Mouse (Mus musculus) brown adipose tissue, adult 24 weeks (tissue): Measurements from ENCODE around the gene Pnrc2. TPM values are rescaled to one million over a fixed set of nuclear protein-coding genes. Genes with fewer than 3 reads are reported as not detected.
A peak's percentile ranks its signal among the peaks of the same experiment; 100 is the strongest.

ENCODE experiments used
- H3K27ac ChIP-seq: fragments of 200-500 bp; replicated peaks from 2 replicates; pipeline ENCODE4 v1.5.1; 2012; ENCODE audit warnings: low read depth, mild to moderate bottlenecking, low read length
- H3K4me1 ChIP-seq: fragments of 200-500 bp; 2 replicates; pipeline ENCODE4 v1.6.1; 2012; ENCODE audit warnings: low read length, mixed read lengths; ENCODE audit not compliant: control insufficient read depth, insufficient read depth, insufficient read length
- H3K4me3 ChIP-seq: fragments of 200-500 bp; 2 replicates; pipeline ENCODE4 v1.5.1; 2012; ENCODE audit warnings: low read depth, mild to moderate bottlenecking, low read length, moderate library complexity; ENCODE audit not compliant: insufficient read depth
- polyA plus RNA-seq: library from polyadenylated mRNA; stranded (reverse); fragments of >200 nt; gene quantifications from 2 replicates; pipeline ENCODE4 v1.2.4, GENCODE M21; 2012; ENCODE audit not compliant: missing spikeins, insufficient read depth, insufficient read length

Gene Pnrc2
- polyA plus RNA-seq, 1 experiment: 86.4 TPM

DNA sequence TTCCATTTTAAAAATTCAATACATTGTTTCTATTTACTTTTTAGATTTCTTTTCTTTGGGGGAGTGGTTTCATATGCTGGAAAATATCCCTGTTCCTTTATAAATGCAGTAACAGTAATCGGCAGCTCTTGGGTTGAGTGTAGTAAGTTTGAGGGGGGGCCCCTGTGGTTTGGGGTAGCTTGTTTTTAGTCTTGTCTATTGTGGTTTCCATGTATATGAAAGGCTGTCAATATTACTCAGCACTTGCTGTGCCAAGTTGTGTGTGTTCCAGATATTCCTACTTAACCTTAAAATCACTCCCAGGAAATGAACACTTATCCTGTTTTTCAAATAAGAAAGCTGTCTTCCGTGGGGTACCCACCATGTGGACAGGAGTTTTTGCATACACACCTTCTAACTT, 4.7 kb downstream of the Pnrc2 start:
- no peak overlapping the region for H3K4me3 ChIP-seq
- H3K4me1 ChIP-seq: peaks cover 8% of the 10 kb centered on the region
- no peak overlapping the region for H3K27ac ChIP-seq

DNA sequence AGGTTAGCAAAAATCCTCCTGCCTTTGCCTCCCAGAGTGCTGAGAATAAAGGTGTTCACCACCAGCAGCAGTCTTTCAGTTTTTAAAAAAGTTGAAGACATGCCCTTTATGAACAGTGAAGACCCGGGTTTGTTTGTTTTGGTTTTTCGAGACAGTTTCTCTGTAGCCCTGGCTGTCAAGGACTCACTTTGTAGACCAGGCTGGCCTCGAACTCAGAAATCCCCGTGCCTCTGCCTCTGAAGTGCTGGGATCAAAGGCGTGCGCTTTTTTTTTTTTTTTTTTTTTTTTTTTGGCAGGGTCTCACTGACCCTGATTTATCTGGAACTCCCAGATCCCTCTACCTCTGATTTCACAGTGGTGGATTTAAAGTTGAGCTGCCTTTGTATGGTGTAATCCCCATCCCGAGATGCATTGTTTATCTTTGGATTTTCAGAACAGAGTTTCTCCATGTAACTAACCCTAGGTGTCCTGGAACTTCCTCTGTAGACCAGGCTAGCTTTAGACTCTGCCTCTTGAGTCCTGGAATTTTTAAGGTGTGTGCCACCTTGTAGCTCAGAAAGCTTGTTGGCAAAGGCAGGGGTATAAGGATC, 16.0 kb downstream of the Pnrc2 start:
- Histone ChIP-seq H3K4me3 (peak overlapping the region; percentile 98), H3K27ac (peak overlapping the region; percentile 56), H3K4me1 (peaks cover 7% of the 10 kb centered on the region)

DNA sequence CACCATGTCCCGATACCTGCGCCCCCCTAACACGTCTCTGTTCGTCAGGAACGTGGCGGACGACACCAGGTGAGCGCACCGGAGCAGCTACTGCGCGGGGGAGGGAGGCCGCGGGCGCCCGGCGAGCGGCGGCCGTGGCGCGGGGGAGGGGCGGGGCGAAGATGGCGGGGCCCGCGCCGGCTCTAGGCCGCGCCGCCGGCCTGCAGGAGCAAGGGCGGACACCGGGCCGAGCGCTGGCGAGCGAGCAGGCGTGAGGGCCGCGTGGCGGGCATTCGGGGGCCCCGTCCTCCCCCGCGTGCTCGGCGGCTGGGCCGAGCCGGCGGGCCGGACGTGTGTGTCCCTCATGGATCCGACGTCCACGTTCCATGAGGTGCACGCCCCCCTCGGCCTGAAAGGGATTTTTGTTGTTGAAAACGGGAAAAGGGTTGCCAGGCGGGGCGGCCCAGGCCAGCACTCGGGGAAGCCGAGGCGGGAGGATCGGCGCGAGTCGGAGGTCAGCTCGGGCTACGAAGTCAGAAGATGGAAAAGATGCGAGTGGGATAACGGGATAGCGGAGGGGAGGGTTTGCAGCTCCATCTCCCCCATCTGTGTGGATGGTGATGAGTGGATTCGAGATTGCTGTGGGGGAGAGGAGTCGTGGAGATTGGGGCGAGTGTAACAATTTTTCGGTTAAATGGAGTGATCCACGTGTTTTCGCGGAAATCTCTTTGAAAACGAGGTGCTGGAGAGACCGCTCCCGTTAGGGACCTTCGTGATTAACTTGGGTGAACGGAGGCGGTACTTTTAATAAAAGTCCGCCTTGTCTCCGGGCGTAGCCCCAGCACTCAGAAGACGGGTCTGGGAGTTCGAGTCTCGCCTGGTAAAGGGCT, 17.2 kb downstream of the Pnrc2 start:
- Histone ChIP-seq H3K4me3 (peak overlapping the region; percentile 98), H3K27ac (peak overlapping the region; percentile 98), H3K4me1 (peaks cover 7% of the 10 kb centered on the region)

DNA sequence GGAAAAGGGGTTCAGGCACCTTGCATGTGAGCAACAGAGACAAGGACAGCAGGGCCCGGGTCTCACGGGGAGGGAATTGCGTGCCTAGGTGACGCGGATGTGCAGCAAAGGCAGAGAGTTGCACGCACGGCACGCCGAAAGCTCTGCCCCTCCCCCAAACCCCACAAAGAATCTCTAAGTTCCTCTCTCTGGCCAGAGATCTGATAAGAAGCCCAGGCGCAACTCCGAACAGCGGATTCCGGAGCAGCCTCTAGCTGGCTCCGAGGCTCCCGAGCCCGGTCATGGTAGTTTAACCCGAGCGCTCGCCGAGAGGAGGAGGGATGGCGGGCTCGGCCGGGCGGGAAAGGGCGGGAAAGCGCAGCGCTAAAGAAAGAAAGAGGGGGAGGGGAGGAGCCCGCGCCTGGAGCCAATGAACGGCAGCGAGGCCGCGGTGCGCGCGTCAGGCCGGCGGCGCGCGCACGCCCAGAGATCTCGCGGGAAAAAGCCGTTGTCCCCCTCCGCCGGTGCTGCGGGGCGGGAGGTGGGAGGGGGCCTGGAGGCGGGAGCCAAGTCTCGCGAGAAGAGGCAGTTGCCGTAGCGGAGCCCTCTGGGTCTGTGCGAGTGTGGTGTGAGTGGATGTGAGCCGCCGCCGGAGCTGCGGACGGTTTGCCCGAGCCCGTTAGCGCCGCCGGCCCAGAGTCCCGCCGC, 18.0 kb downstream of the Pnrc2 start, which contains the start of gene Srsf10:
Srsf10 (plus strand) TSS at position 212 of the 687 bp plus-strand sequence.
- H3K4me1 ChIP-seq: peaks cover 7% of the 10 kb centered on the region

DNA sequence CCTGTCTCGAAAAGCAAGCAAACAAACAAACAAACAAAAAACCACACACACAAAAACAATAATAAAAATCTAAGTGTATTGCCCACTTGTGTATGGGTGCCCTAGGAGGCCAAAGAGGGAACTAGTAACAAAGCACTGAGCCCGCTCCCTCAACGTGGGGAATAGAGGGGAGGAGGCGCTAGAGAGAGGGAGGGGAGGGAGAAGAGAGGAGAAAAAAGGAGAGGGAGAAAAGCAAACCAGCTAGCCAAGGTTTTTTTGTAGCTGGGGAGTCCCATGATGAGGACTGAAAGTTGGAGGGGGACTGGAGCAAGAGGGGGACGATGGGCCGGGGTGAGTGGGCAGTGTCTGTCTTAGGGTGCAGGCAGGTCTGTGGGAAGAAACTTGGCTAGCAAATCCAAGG, 18.6 kb downstream of the Pnrc2 start:
- Histone ChIP-seq H3K27ac (peak overlapping the region; percentile 82), H3K4me3 (peak overlapping the region; percentile 78), H3K4me1 (peaks cover 7% of the 10 kb centered on the region)

More for the DNA sequence above, 18.0 kb downstream of the Pnrc2 start, which contains the start of gene Srsf10:
- H3K27ac ChIP-seq: peak within 1 kb of the TSS; percentile 98
- peak within 1 kb of the TSS; percentile 98 for H3K4me3 ChIP-seq

DNA sequence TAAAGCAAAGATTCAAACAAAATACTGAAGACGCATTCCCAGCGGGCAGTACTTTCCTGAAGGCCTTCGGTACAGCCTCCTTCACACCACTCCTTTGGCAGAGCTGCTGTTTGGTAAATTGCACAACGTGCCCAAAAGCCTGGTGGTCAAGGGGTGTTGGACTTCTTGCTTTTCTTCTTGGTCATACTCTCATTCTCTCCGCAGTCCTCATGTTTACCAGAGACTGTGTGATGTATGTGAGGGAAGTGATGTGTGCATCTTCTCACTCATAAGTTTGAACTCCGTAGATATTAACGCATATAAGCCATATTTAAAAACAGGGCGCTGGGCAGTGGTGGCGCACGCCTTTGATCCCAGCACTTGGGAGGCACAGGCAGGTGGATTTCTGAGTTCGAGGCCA, 19.0 kb downstream of the Pnrc2 start:
- Histone ChIP-seq H3K4me1 (peaks cover 5% of the 10 kb centered on the region), H3K4me3 (no peak overlapping the region), H3K27ac (no peak overlapping the region; the same call in 1 of the 2 replicates)

DNA sequence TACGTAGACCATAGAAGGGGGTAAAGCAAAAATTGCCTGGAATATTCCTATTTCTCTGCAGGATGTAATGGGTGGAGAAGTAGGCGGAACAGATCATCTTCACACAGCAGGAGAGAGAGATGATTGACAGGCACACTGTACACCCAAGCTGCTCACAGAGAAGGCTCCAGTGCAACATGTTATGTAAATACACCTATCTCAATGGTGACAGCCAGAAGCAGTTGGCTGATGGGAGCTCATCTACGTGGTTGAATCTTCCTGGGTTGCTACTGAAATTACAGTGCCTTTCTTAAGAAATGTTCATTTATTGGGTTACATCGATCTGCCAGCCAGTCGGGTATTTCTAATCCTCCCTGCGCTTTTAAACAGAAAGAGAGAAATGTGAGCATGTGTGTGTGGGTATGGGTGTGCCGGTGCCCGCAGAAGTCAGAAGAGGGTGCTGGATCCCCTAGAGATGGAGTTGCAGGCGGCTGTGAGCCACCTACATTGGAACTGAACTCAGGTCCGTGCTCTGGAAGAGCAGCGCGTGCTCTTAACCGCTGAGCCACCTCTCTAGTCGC, 19.6 kb downstream of the Pnrc2 start:
- Histone ChIP-seq H3K27ac (no peak overlapping the region), H3K4me1 (peaks cover 2% of the 10 kb centered on the region; the same call in 1 of the 2 replicates), H3K4me3 (no peak overlapping the region)

DNA sequence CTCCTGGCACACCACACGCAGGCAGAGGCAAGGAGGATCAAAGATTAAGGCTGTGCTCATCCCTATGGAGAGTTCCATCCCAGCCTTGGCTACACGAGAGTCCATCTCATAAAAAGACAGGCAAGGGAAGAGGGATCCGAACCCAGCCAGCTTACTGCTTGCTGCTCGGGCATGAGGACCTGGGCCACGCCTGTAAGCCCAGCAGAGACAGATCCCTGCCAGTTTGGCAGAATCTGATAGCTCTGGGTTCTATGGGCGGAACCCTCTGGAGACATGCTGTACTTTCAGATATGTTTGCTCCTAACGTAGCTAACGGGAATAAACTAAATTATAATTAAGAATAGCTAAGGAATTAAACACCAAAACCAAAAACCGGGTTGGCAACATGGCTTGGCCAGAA, 21.7 kb downstream of the Pnrc2 start:
- Histone ChIP-seq H3K4me1 (no peaks in the 10 kb centered on the region), H3K27ac (no peak overlapping the region), H3K4me3 (no peak overlapping the region)

DNA sequence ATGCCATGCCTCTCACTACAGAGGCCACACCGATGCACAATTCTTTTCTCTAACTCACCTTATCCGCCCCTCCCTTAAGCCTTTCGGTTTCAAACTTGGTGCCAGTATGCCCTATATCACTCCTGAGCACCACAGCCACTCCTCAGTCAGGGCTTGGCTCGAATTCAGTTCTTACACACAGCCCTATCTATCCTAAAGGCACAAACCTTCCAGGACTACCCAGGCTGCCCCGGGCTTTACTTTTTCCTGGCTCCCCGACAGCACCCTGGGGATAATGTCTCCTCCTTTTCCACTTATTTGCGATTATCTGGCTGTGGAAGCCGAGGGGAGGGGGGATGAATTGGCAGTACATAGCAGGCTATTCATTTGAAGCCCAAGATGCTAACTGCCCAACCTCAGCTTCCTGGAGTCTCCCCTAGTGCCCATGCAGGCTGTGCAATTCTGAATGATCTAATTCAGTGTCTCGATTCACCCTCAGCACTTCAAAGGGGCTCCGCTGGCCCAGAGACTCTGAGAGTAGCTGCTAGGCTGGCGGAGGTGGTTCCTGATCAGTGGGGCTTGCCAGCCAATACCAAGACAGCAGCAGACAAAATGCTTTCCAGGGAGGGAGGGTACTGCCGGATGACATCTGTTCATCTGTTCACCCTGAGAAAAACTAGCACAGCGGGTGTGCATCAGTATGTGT, 23.1 kb downstream of the Pnrc2 start:
- no peak overlapping the region for H3K27ac ChIP-seq
- no peaks in the 10 kb centered on the region for H3K4me1 ChIP-seq
- H3K4me3 ChIP-seq: no peak overlapping the region

DNA sequence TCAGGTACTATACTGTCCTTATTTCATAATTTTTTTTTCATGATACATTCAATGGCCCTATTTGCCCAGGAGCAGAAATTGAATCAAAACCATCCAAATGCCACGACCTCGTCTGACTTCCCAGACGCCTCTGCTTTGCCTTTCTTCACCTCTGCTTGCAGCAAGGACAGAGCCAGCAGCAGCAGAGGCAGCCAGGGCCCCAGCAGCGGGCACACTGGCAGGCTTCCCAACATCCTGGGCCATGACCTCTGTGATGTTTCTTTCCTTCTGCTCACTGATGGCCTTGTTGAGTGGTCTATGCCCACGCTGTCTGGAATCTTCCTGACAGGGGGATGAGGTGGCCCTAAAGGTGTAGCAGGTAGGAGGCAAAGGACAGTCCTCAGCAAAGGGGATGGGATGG, 26.1 kb downstream of the Pnrc2 start:
- no peaks in the 10 kb centered on the region for H3K4me1 ChIP-seq
- 0 out of 2 replicates have a peak overlapping the region, but pooled peaks have one; percentile 28 for H3K27ac ChIP-seq
- no peak overlapping the region for H3K4me3 ChIP-seq

DNA sequence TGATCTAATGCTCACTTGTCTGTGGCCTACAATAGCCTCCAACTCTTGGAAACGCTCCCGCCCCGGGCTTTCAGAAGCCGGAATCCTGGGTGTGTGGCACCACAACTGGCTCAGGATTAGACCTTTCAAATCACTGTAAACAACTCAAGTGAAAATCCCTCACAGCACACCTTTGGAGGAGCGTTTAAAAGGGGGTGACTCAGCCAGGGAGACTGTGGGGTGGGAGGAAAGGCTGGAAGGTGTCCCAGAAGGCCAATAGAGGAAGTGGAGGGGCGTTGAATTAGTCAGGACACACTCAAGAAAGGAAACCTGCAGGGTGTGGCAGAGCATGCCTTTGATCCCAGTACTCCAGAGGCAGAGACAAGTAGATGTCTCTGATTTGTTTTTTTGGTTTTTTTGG, 29.2 kb downstream of the Pnrc2 start:
- H3K27ac ChIP-seq: no peak overlapping the region

DNA sequence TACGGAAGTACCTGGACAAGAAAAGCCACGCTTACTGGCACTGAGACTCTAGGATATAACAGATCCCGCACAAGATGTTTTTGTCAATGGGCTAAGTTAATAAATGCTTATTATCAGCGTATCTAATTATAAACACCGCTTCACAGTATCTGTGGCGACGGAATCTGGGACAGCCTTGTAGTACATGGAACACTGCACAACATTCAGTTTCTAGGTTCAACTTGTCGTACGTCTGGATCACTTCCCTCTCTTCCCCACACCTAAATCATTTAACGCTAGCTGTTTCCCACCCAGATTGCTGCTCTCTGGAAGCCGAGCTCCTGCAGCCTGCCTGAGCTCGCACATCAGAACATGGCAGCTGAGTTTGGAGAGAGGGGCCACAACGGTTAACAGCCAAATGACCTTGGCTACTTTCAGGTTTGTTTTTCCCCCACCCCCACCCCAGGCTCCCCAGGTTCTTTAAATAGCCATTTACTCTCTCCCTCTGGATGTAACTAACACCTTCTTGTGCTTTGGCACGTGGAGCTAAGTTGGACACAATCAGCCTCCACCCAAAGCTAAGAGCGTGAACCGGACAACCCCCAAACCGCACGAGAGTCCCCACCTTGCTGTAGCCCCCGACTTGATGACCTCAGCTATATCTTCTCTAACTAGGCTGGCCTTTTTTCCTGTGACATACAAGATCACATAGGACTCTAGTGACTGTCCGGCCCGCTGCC, 34.2 kb downstream of the Pnrc2 start:
- Histone ChIP-seq H3K4me1 (peaks cover 6% of the 10 kb centered on the region), H3K27ac (no peak overlapping the region), H3K4me3 (no peak overlapping the region)

More for the DNA sequence above, 29.2 kb downstream of the Pnrc2 start:
- H3K4me1 ChIP-seq: no peaks in the 10 kb centered on the region
- H3K4me3 ChIP-seq: no peak overlapping the region

DNA sequence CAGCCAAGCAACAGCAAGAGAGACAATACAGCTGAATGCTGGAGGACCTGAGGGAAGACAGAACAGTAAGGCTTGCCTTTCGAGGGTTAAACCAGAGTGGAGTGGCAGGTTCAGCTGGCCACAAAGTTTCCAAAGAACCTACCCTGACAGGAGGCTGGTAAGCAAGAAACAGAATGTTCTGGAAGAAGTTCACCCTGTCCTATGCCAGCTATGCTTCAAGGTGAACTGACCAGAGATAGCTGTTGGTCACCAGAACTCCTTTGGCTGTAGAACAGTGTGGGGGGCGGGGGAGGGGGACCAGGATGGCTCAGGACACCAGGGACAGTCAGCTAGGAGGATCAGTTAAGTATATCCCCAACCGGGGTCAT, 34.7 kb downstream of the Pnrc2 start:
- Histone ChIP-seq H3K27ac (0 out of 2 replicates have a peak overlapping the region, but pooled peaks have one; percentile 20), H3K4me1 (peaks cover 6% of the 10 kb centered on the region), H3K4me3 (no peak overlapping the region)

DNA sequence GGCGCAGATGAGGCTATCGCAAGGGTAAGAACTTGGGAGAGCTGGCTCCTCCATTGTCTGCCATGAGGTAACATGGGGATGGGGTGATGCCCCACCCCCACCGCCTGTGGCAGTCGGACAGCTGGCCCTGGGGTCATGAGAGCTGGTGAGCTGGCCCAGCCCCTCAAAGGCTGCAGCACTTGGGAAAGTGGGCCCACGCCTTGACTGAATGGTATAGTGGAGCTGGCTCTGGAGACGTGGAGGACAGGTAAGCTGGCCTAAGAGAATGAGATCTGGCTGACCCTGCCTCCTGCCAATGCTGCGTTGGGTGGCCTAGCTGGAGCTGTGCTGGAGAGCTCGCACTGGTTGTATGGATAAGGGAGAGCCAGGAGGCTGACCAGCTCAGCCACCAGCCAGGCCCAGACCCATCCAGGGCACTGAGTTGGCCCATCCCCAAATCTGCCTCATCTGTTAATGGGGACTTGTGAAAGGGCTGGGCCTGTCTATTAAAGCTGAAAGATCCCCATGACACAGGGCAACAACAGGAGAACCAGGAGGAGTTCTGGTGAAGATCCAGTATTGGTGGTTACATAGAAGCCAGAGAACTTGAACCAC, 39.4 kb downstream of the Pnrc2 start:
- no peak overlapping the region for H3K27ac ChIP-seq
- peaks cover 12% of the 10 kb centered on the region for H3K4me1 ChIP-seq
- H3K4me3 ChIP-seq: no peak overlapping the region
